Mouse (Mus musculus): ENCODE measurements at regions not wholly inside any gene's neighbourhood (a gene's known extent, or its start where the extent isn't known, plus 50 kb on each side); places are given as distances from the start of the nearest gene placed in this dataset.
"Not testable (repeated sequence)": the region's sequence is repeated elsewhere in the genome, so short reads cannot be mapped to it uniquely, and the experiment has no call there.

DNA sequence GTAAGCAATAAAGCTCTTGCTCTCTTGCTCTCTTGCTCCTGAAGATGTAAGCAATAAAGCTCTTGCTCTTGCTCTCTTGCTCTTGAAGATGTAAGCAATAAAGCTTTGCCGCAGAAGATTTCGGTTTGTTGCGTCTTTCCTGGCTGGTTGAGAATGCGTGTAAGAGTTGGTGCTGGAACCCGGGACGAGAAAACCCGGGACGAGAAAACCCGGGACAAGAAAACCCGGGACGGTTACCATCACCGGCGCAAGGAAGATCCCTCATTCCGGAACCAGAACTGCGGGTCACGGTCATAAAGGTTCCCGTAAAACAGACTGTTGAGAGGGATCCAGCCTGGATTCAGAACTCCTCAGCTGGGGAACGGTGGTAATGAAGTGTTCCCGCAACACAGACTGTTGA, 60.1 kb upstream of the Prl2c3 start:
- not testable (repeated sequence) for H3K27me3 ChIP-seq (ENCODE audit: insufficient read depth, low read length); H3K27ac ChIP-seq (ENCODE audit: low read depth, low read length); H3K4me2 ChIP-seq (ENCODE audit: low read depth, low read length, poor library complexity, severe bottlenecking); H3K36me3 ChIP-seq (ENCODE audit: insufficient read depth, low read length); H3K4me1 ChIP-seq (ENCODE audit: insufficient read depth, low read length); ATAC-seq (ENCODE audit: low FRiP score); DNase-seq (ENCODE audit: low spot score); H3K4me3 ChIP-seq (ENCODE audit: low read depth, low read length); H3K9ac ChIP-seq (replicated peaks; ENCODE audit: low read length, poor library complexity, severe bottlenecking)
- H3K9me3 ChIP-seq (ENCODE audit: low read length) = peaks cover 38% of the 10 kb centered on the region
- 96% methylated on average over 19 of the region's 19 CpGs for WGBS
